ENCODE assay signal across 9 mouse cellular contexts in the genomic region with DNA sequence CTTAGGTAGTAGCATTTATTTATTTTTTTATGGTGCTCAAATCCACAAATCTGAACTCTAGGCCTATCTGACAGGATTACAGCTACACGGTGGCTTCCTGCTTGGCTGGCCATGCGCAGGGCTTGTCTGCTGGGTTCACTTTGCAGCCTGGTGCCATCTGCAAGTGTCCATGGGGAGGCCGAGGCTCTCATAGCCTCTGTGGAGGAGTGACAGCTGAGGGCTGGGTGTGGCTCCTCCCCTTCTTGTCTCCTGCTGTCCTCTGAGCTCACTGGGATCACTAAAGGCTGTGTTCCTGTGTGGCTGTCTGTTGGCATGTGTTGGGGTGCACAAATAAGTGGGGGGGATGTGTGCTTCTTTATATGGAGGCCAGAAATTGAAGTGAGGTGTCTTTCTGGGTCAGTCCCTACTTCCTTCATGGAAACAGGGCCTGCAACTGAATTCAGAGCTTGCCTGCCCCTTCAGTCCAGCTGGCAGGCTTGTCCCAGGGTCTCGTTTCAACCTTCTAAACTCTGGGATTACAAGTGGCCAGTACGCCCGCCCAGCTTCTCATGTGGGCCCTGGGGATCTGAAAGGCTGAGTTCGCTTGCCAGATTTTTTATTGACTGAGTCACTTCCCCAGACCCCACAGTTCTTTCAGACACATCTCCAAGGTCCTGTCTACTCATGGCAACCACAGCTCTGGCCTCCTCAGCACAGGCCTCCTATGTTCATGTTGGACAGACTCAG. TPM values are rescaled to one million over a fixed set of nuclear protein-coding genes. Genes with fewer than 3 reads are reported as not detected.
DNase-seq lines count a peak whose midpoint lies in the region; ATAC-seq and TF ChIP-seq lines count a peak whose summit lies in the region.
"Had no signal": no experiment of that assay in that cellular context is flagged by ENCODE, and none has a peak within 500 bp of the region (broad histone marks: within the 10 kb centered on the region; RNA-seq: fewer than 3 reads in every experiment).

No protein-coding gene starts in this region.

- no peaks in the 10 kb centered on the region for H3K36me3 ChIP-seq in heart, embryonic 15.5 days
- no peaks in the 10 kb centered on the region for H3K36me3 ChIP-seq in midbrain, embryonic 14.5 days (ENCODE audit: control insufficient read depth, insufficient read depth, low read length)

- no peaks in the 10 kb centered on the region for H3K9me3 ChIP-seq in heart, embryonic 15.5 days (replicated peaks)
- no peaks in the 10 kb centered on the region for H3K9me3 ChIP-seq in midbrain, embryonic 14.5 days (ENCODE audit: control insufficient read depth, low read length)

- no peak for TF ChIP-seq POLR2A in bone marrow, adult 2 months (IDR thresholded peaks at IDR 0.05; ENCODE audit: borderline replicate concordance, control insufficient read depth, low read depth, low read length)

- H3K4me3 ChIP-seq in bone marrow, adult 2 months (replicated peaks; ENCODE audit: control insufficient read depth, low read depth, low read length) = no peak overlapping the region
- no peak overlapping the region for H3K4me3 ChIP-seq in heart, embryonic 15.5 days
- no peak overlapping the region for H3K4me3 ChIP-seq in midbrain, embryonic 14.5 days (replicated peaks; ENCODE audit: low read depth, low read length)

- no peak for TF ChIP-seq CTCF in bone marrow, adult 2 months (IDR thresholded peaks at IDR 0.05; ENCODE audit: control insufficient read depth, insufficient read depth, low read length)

- no peaks in the 10 kb centered on the region; the same call in none of the 2 replicates for H3K4me1 ChIP-seq in bone marrow, adult 2 months (ENCODE audit: control insufficient read depth, insufficient read depth, low read length)
- H3K4me1 ChIP-seq in heart, embryonic 15.5 days (replicated peaks) = peaks cover 49% of the 10 kb centered on the region
- peaks cover 15% of the 10 kb centered on the region for H3K4me1 ChIP-seq in midbrain, embryonic 14.5 days (ENCODE audit: control insufficient read depth, insufficient read depth, low read length)

- H3K27ac ChIP-seq in bone marrow, adult 2 months (ENCODE audit: control insufficient read depth, insufficient read depth, low read depth, low read length, poor library complexity) = peak overlapping the region; percentile 6; the same call in 1 of the 2 replicates
- peak overlapping the region; percentile 41 for H3K27ac ChIP-seq in heart, embryonic 15.5 days
- peak overlapping the region; percentile 37 for H3K27ac ChIP-seq in midbrain, embryonic 14.5 days (replicated peaks; ENCODE audit: low read depth, low read length)

- no peak overlapping the region for H3K9ac ChIP-seq in heart, embryonic 15.5 days
- H3K9ac ChIP-seq in midbrain, embryonic 14.5 days (replicated peaks; ENCODE audit: low read length) = no peak overlapping the region

- DNase-seq in heart, adult 11 months = peak; percentile 98
- no peak for DNase-seq in heart, adult 8-10 months (ENCODE audit: low spot score)
- no peak for DNase-seq in midbrain, embryonic 14.5 days
- no peak for DNase-seq in urinary bladder, postnatal 25 days (ENCODE audit: low spot score)
- DNase-seq in T-cell, adult 2 months (ENCODE audit: low spot score) = no peak

- ATAC-seq in heart, embryonic 15.5 days (replicated peaks; ENCODE audit: insufficient number of reproducible peaks, insufficient read depth, low FRiP score, low read depth) = no peak
- ATAC-seq in midbrain, embryonic 14.5 days (ENCODE audit: low FRiP score, low TSS enrichment) = no peak; the same call in 1 of the 2 replicates
- no peak for ATAC-seq in megakaryocyte-erythroid progenitor cell, adult 5-6 weeks (replicated peaks; ENCODE audit: low FRiP score, low TSS enrichment, poor library complexity, severe bottlenecking)

- H3K27me3 ChIP-seq in heart, embryonic 15.5 days = no peaks in the 10 kb centered on the region; the same call in 1 of the 2 replicates
- H3K27me3 ChIP-seq in midbrain, embryonic 14.5 days (ENCODE audit: control insufficient read depth, insufficient read depth, low read length) = no peaks in the 10 kb centered on the region

- no peak overlapping the region for H3K4me2 ChIP-seq in heart, embryonic 15.5 days
- H3K4me2 ChIP-seq in midbrain, embryonic 14.5 days (ENCODE audit: low read length) = no peak overlapping the region

- 51% methylated on average over 7 of the region's 7 CpGs for WGBS in bone marrow, adult 2 months
- WGBS in heart, embryonic 15.5 days = 47% methylated on average over 7 of the region's 7 CpGs
- WGBS in midbrain, embryonic 14.5 days = 23% methylated on average over 7 of the region's 7 CpGs

RNA-seq across cellular contexts. Expression of a gene that starts 12.7 kb away (rescaled TPM):
- total RNA-seq in heart, adult 8-10 months (2022) = 10 to 100 TPM; 18.9 to 29.1 (median 23.3) TPM
- polyA plus RNA-seq in bone marrow, adult 2 months (2011; ENCODE audit: insufficient read depth, insufficient read length, low replicate concordance, missing spikeins) = 39.7 and 45.8 TPM in 2 replicates
- polyA plus RNA-seq in heart, embryonic 15.5 days (2015; fragmentation: Nextera tagmentation; extraction: Ambion mirVana) = 8.9 and 10.8 TPM in 2 replicates
- 28.6 and 29.0 TPM in 2 replicates for polyA plus RNA-seq in midbrain, embryonic 14.5 days (2014; fragmentation: Nextera tagmentation; extraction: Ambion mirVana)
- 80.6 and 84.3 TPM in 2 replicates for total RNA-seq in megakaryocyte-erythroid progenitor cell, adult 5-6 weeks (2014; fragmentation: Nextera tagmentation)
- total RNA-seq in megakaryocyte-erythroid progenitor cell, adult 5-6 weeks (2017) = 21.8 and 27.2 TPM in 2 replicates

RNA-seq across cellular contexts. Expression of a gene that starts 38.3 kb away (rescaled TPM):
- total RNA-seq in heart, adult 8-10 months (2022) = not detected
- polyA plus RNA-seq in bone marrow, adult 2 months (2011; ENCODE audit: insufficient read depth, insufficient read length, low replicate concordance, missing spikeins) = not detected in 2 replicates
- 0.36 and 0.38 TPM in 2 replicates for polyA plus RNA-seq in heart, embryonic 15.5 days (2015; fragmentation: Nextera tagmentation; extraction: Ambion mirVana)
- 0.92 and 1.8 TPM in 2 replicates for polyA plus RNA-seq in midbrain, embryonic 14.5 days (2014; fragmentation: Nextera tagmentation; extraction: Ambion mirVana)
- total RNA-seq in megakaryocyte-erythroid progenitor cell, adult 5-6 weeks (2014; fragmentation: Nextera tagmentation) = not detected in 2 replicates
- total RNA-seq in megakaryocyte-erythroid progenitor cell, adult 5-6 weeks (2017) = not detected in 2 replicates
- total RNA-seq: liver, adult 2 months had no signal
- polyA plus RNA-seq: liver, adult 2 months had no signal
